Mouse (Mus musculus) ES-E14 (cell line): ENCODE results near the gene Vps9d1. TPM values are rescaled to one million over a fixed set of nuclear protein-coding genes. Genes with fewer than 3 reads are reported as not detected.

Experiments used
- DNase-seq: peaks from one replicate; pipeline ENCODE4 v3.0.0-alpha.2; 2013; ENCODE audit warnings: low read depth, low spot score
- H3K27ac ChIP-seq: 2 replicates; pipeline ENCODE4 v1.5.1; 2012; ENCODE audit warnings: low read depth, mild to moderate bottlenecking, low read length, moderate library complexity, mixed read lengths; ENCODE audit not compliant: poor library complexity, insufficient read depth, severe bottlenecking
- H3K36me3 ChIP-seq: 2 replicates; pipeline ENCODE4 v1.6.1; 2012; ENCODE audit warnings: mild to moderate bottlenecking, low read length, moderate library complexity, mixed read lengths; ENCODE audit not compliant: control insufficient read depth, poor library complexity, insufficient read depth, severe bottlenecking
- H3K4me1 ChIP-seq, 2 experiments: fragments of 150-350 bp in 1 of 2; sonication (generic) in 1 of 2; 2 replicates each; pipeline ENCODE4 v1.6.1; 2012; ENCODE audit warnings: low read length in 2 of 2, mild to moderate bottlenecking in 1 of 2, mixed read lengths in 1 of 2; ENCODE audit not compliant: control insufficient read depth in 2 of 2, insufficient read depth in 2 of 2, poor library complexity in 1 of 2
- H3K4me3 ChIP-seq, 2 experiments: fragments of 150-350 bp in 1 of 2; sonication (generic) in 1 of 2; 2 replicates each; pipeline ENCODE4 v1.5.1; 2012; ENCODE audit warnings: low read length in 2 of 2, low read depth in 1 of 2, mild to moderate bottlenecking in 1 of 2, mixed read lengths in 1 of 2; ENCODE audit not compliant: insufficient read depth in 1 of 2, poor library complexity in 1 of 2, severe bottlenecking in 1 of 2
- H3K9ac ChIP-seq: 2 replicates; pipeline ENCODE4 v1.6.1; 2012; ENCODE audit warnings: low read depth, mild to moderate bottlenecking, low read length, mixed read lengths; ENCODE audit not compliant: poor library complexity, insufficient read depth, severe bottlenecking
- H3K9me3 ChIP-seq: fragments of 150-350 bp; sonication (generic); 2 replicates; pipeline ENCODE4 v1.6.1; 2012; ENCODE audit warnings: low read depth, mild to moderate bottlenecking, low read length; ENCODE audit not compliant: control insufficient read depth, insufficient read depth
- CHD2 ChIP-seq: IDR thresholded peaks from 2 replicates; pipeline ENCODE4 v1.6.1; 2014; ENCODE audit warnings: mild to moderate bottlenecking, low read depth, low read length, inconsistent platforms
- HCFC1 ChIP-seq: IDR thresholded peaks from 2 replicates; pipeline ENCODE4 v1.6.1; 2012; ENCODE audit warnings: low read length, inconsistent platforms, borderline replicate concordance; ENCODE audit not compliant: insufficient read depth
- MAFK ChIP-seq: IDR thresholded peaks from 2 replicates; pipeline ENCODE4 v1.6.1; 2014; ENCODE audit warnings: mild to moderate bottlenecking, low read depth, low read length, inconsistent platforms; ENCODE audit not compliant: insufficient read depth
- ZC3H11A ChIP-seq: IDR thresholded peaks from 2 replicates; pipeline ENCODE4 v1.6.1; 2012; ENCODE audit warnings: low read depth, mild to moderate bottlenecking, inconsistent platforms, low read length, borderline replicate concordance
- ZNF384 ChIP-seq: IDR thresholded peaks from 2 replicates; pipeline ENCODE4 v1.6.1; 2012; ENCODE audit warnings: low read depth, low read length, inconsistent platforms
- in situ Hi-C, 2 experiments: fragments of 600-800 bp; cut with MboI; formaldehyde crosslinking; loops; one replicate each; pipeline ENCODE4 v1.15.1; 2025; ENCODE audit warnings: low sequenced_read_pairs in 2 of 2, inconsistent platforms in 1 of 2; ENCODE audit not compliant: unreplicated experiment in 2 of 2
- total RNA-seq: library from RNA; depleted of rRNA; stranded (reverse); fragments of 300-350 nt; gene quantifications from 2 replicates; pipeline ENCODE4 v1.2.3, GENCODE M21; 2012

Vps9d1 gene
- total RNA-seq, 1 experiment: 10.8 TPM

DNA sequence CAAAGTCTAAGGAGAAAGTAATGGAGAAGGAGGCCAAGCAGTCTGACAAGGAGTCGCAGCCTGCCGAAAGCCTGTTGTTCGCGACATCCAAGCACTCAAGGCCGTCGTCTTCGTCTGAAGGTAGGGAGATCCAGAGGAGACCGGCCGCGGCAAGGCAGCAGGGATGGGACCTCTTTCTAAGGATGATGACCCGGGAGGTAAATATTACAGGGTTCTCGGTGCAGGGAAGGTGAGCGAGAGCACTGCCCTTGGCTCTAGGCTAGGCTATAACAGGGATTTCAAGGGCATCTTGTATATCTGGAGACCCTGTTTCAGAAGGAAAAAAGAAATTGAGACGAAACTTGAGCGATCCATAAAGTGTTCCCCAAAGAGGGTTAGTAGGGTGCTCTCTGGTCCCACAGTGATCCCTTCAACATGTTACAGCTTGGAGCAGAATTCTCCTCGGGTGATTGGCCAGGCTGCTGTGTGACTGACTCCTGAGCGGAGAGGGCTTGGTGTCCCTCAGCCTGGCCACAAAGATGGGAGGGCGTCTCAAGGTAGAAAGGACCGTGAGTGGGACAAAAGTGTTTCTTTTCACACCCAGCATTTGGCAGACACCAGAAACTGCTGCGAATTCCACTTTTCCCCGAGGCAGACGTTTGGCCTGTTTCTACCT is 40.9 kb downstream of the Vps9d1 start:
- H3K4me1 ChIP-seq: peaks cover 2 to 3% of the 10 kb centered on the region in 2 experiments; a peak in 2 of 4 replicates
- in situ Hi-C loops: no loop called here
- peaks cover 15% of the 10 kb centered on the region for H3K36me3 ChIP-seq
- H3K9me3 ChIP-seq: no peaks in the 10 kb centered on the region
- TF ChIP-seq MAFK (no peak), ZNF384 (no peak), HCFC1 (no peak), CHD2 (no peak), ZC3H11A (no peak)
- no peak for DNase-seq
- H3K4me3 ChIP-seq: peak overlapping the region; percentile 62 to 95
- H3K27ac ChIP-seq: no peak overlapping the region
- peak overlapping the region; percentile 58 for H3K9ac ChIP-seq

DNA sequence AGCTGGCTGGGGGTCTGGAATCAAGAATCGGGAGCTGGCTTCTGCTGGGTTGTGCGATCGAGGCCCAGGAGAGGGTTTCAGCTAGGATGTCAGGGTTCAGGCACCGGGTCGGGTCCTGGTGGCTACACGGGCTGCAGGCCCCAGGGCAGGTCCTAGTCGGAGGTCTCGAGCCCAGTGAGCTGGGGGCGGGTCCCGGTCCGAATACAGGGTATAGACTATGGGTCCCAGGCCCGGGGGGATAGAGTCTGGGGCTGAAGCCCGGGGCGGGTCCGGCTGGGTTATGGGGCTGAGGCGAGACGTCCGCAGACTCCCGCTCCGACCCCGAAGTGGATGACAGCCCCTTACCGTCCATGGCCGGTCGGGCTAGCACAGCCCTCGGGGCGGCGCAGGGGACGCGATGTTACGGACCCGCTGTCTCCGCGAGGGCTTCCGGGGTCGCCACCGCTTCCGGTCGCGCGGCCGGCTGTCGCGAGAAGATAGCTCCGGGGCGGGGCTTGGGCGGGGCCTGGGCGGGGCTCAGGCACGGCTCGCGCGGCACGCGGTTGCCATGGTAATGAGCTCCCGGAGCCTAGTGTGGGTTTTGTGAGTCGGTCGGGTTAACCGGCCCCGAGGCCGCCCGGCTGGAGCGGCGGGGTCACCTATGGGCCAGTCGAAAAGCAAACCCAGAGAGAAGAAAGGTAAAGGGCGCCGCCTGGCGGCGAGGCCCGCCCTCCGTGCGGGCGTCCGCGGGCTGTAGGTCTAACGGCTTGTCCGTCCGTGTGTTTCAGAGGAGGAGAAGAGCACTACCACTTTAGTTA is 41.6 kb downstream of the Vps9d1 start, which contains the start of the genes Chmp1a and Spata33:
Gene Chmp1a (minus strand): TSS at position 443 of the 797 bp plus-strand sequence.
Gene Spata33 (plus strand): TSS at position 512 of the 797 bp plus-strand sequence.
- H3K9ac ChIP-seq: peak within 1 kb of the TSS; percentile 96
- H3K4me1 ChIP-seq: peaks cover 2 to 3% of the 10 kb centered on the region in 2 experiments; a peak in 2 of 4 replicates
- peak within 1 kb of the TSS; percentile 83 to 95 for H3K4me3 ChIP-seq
- H3K27ac ChIP-seq: peak within 1 kb of the TSS; percentile 24; the same call in 1 of the 2 replicates
- no peaks in the 10 kb centered on the region for H3K9me3 ChIP-seq
- DNase-seq: peak; percentile 91
- H3K36me3 ChIP-seq: peaks cover 22% of the 10 kb centered on the region
- in situ Hi-C loops: no loop called here
- TF ChIP-seq CHD2 (peak; percentile 93), ZC3H11A (no peak), HCFC1 (peak; percentile 15; the same call in 1 of the 2 replicates), MAFK (no peak), ZNF384 (no peak)

GRCm38 (mm10) chr8:123211876-123212275 is 42.3 kb downstream of the Vps9d1 start:
- TF ChIP-seq CHD2: no peak
- TF ChIP-seq ZC3H11A: no peak
- no peak for TF ChIP-seq HCFC1
- TF ChIP-seq MAFK: no peak
- TF ChIP-seq ZNF384: no peak

GRCm38 (mm10) chr8:123203571-123203970 is 50.6 kb downstream of the Vps9d1 start:
- Histone ChIP-seq H3K27ac (no peak overlapping the region), H3K36me3 (peaks cover 29% of the 10 kb centered on the region), H3K4me3 (no peak overlapping the region), H3K9ac (no peak overlapping the region), H3K4me1 (no peaks in the 10 kb centered on the region), H3K9me3 (no peaks in the 10 kb centered on the region)
- in situ Hi-C loops: no loop called here
- no peak for TF ChIP-seq ZNF384
- no peak for TF ChIP-seq MAFK
- TF ChIP-seq ZC3H11A: no peak
- TF ChIP-seq HCFC1: no peak
- TF ChIP-seq CHD2: no peak
- no peak for DNase-seq

More at GRCm38 (mm10) chr8:123211876-123212275, 42.3 kb downstream of the Vps9d1 start:
- no peaks in the 10 kb centered on the region for H3K9me3 ChIP-seq
- peak overlapping the region; percentile 96 for H3K9ac ChIP-seq
- peaks cover 0 to 2% of the 10 kb centered on the region in 2 experiments; a peak in 1 of 4 replicates for H3K4me1 ChIP-seq
- peak overlapping the region; percentile 83 to 95 for H3K4me3 ChIP-seq
- no peak for DNase-seq
- H3K27ac ChIP-seq: no peak overlapping the region
- in situ Hi-C loops: no loop called here
- H3K36me3 ChIP-seq: peaks cover 27% of the 10 kb centered on the region
